In the genomic region with DNA sequence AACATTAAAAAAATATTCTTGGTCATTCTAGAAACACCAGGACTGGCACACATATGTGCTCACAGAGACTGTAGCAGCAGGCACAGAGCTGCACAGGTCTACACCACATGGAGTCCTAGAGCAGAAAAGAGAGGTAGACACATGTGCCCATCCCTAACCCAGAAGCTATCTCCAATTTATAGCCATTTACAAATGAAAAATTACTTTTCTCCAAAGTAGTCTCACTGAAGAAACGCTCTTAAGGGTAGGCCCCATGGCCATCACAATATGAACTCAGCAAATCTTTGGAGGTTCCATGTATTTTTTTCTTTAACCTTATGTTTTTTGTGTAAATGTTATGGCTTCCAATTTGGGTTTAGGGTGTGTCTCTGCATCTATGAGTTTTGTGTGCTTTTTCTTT, we compare ENCODE assay signal across 11 mouse cellular contexts. TPM values are rescaled to one million over a fixed set of nuclear protein-coding genes. Genes with fewer than 3 reads are reported as not detected.
A peak's percentile ranks its signal among the peaks of the same experiment; 100 is the strongest.
DNase-seq lines count a peak whose midpoint lies in the region; ATAC-seq and TF ChIP-seq lines count a peak whose summit lies in the region.
"Had no signal": no experiment of that assay in that cellular context is flagged by ENCODE, and none has a peak within 500 bp of the region (broad histone marks: within the 10 kb centered on the region; RNA-seq: fewer than 3 reads in every experiment).

No protein-coding gene starts in this region.

- TF ChIP-seq EP300 in liver, embryonic 14.5 days (IDR thresholded peaks at IDR 0.05; ENCODE audit: low read depth), result no peak

- peak overlapping the region; percentile 35 for H3K4me2 ChIP-seq in heart, embryonic 16.5 days (ENCODE audit: low read depth, low read length)
- 0 out of 2 replicates have a peak overlapping the region, but pooled peaks have one; percentile 12 for H3K4me2 ChIP-seq in lung, embryonic 15.5 days
- H3K4me2 ChIP-seq in liver, embryonic 14.5 days (ENCODE audit: low read depth), result peak overlapping the region; percentile 23; the same call in 1 of the 2 replicates

- H3K27ac ChIP-seq in heart, embryonic 16.5 days (ENCODE audit: low read length), result no peak overlapping the region
- H3K27ac ChIP-seq in heart, embryonic 10.5 days, result no peak overlapping the region
- no peak overlapping the region for H3K27ac ChIP-seq in lung, embryonic 15.5 days
- H3K27ac ChIP-seq in embryonic facial prominence, embryonic 10.5 days (replicated peaks), result no peak overlapping the region
- no peak overlapping the region for H3K27ac ChIP-seq in liver, embryonic 14.5 days
- H3K27ac ChIP-seq: stomach, embryonic 15.5 days had no signal

- peak overlapping the region; percentile 22; the same call in 1 of the 2 replicates for H3K9ac ChIP-seq in heart, embryonic 16.5 days (ENCODE audit: low read length)
- H3K9ac ChIP-seq in lung, embryonic 15.5 days, result no peak overlapping the region
- H3K9ac ChIP-seq in liver, embryonic 14.5 days (replicated peaks), result no peak overlapping the region
- H3K9ac ChIP-seq: stomach, embryonic 15.5 days had no signal

- TF ChIP-seq CTCF in liver, embryonic 14.5 days (IDR thresholded peaks at IDR 0.05; ENCODE audit: low read depth), result no peak

- no peak for ATAC-seq in heart, embryonic 16.5 days (replicated peaks; ENCODE audit: extremely low read depth, insufficient read depth, low FRiP score)
- no peak for ATAC-seq in lung, embryonic 15.5 days (ENCODE audit: borderline replicate concordance, extremely low read depth, low FRiP score, low TSS enrichment)
- ATAC-seq in liver, embryonic 14.5 days (ENCODE audit: insufficient read depth), result no peak

- no peak overlapping the region for H3K4me3 ChIP-seq in heart, embryonic 16.5 days (ENCODE audit: low read length)
- H3K4me3 ChIP-seq in heart, embryonic 10.5 days, result no peak overlapping the region; the same call in 1 of the 2 replicates
- no peak overlapping the region for H3K4me3 ChIP-seq in lung, embryonic 15.5 days
- 0 out of 2 replicates have a peak overlapping the region, but pooled peaks have one; percentile 80 for H3K4me3 ChIP-seq in embryonic facial prominence, embryonic 10.5 days
- H3K4me3 ChIP-seq in liver, embryonic 14.5 days (ENCODE audit: insufficient read depth in 1 of 2, low read depth in 2 of 2, low read length in 2 of 2), result no peak overlapping the region

- no peaks in the 10 kb centered on the region for H3K9me3 ChIP-seq in heart, embryonic 16.5 days (replicated peaks; ENCODE audit: control insufficient read depth, low read length)
- H3K9me3 ChIP-seq in heart, embryonic 10.5 days, result no peaks in the 10 kb centered on the region
- no peaks in the 10 kb centered on the region for H3K9me3 ChIP-seq in lung, embryonic 15.5 days
- no peaks in the 10 kb centered on the region for H3K9me3 ChIP-seq in embryonic facial prominence, embryonic 10.5 days
- H3K9me3 ChIP-seq in liver, embryonic 14.5 days (ENCODE audit: control insufficient read depth, low read length), result no peaks in the 10 kb centered on the region
- H3K9me3 ChIP-seq: stomach, embryonic 15.5 days had no signal

- H3K27me3 ChIP-seq in heart, embryonic 16.5 days (ENCODE audit: control insufficient read depth, insufficient read depth, low read length), result no peaks in the 10 kb centered on the region
- no peaks in the 10 kb centered on the region for H3K27me3 ChIP-seq in heart, embryonic 10.5 days (ENCODE audit: insufficient read depth, poor library complexity, severe bottlenecking)
- H3K27me3 ChIP-seq in lung, embryonic 15.5 days, result no peaks in the 10 kb centered on the region
- no peaks in the 10 kb centered on the region for H3K27me3 ChIP-seq in embryonic facial prominence, embryonic 10.5 days (replicated peaks; ENCODE audit: low read depth, poor library complexity, severe bottlenecking)
- no peaks in the 10 kb centered on the region for H3K27me3 ChIP-seq in liver, embryonic 14.5 days (ENCODE audit: control insufficient read depth, insufficient read depth, low read length)
- H3K27me3 ChIP-seq: stomach, embryonic 15.5 days had no signal

- peaks cover 41% of the 10 kb centered on the region for H3K4me1 ChIP-seq in heart, embryonic 16.5 days (ENCODE audit: control insufficient read depth, insufficient read depth, low read length)
- H3K4me1 ChIP-seq in heart, embryonic 10.5 days, result peaks cover 31% of the 10 kb centered on the region
- peaks cover 39% of the 10 kb centered on the region for H3K4me1 ChIP-seq in lung, embryonic 15.5 days
- H3K4me1 ChIP-seq in embryonic facial prominence, embryonic 10.5 days, result peaks cover 40% of the 10 kb centered on the region
- peaks cover 13 to 15% of the 10 kb centered on the region in 2 experiments for H3K4me1 ChIP-seq in liver, embryonic 14.5 days (replicated peaks; ENCODE audit: control insufficient read depth in 2 of 2, insufficient read depth in 2 of 2, low read length in 1 of 2)

- 89% methylated on average over 1 of the region's 1 CpGs for WGBS in heart, embryonic 16.5 days
- WGBS in heart, embryonic 10.5 days, result 96% methylated on average over 1 of the region's 1 CpGs
- 74% methylated on average over 1 of the region's 1 CpGs for WGBS in lung, embryonic 15.5 days
- 85% methylated on average over 1 of the region's 1 CpGs for WGBS in embryonic facial prominence, embryonic 10.5 days
- WGBS in liver, embryonic 14.5 days (ENCODE audit: insufficient replicate concordance), result 71% methylated on average over 1 of the region's 1 CpGs

- H3K36me3 ChIP-seq in heart, embryonic 16.5 days (ENCODE audit: control insufficient read depth, insufficient read depth), result no peaks in the 10 kb centered on the region
- H3K36me3 ChIP-seq in heart, embryonic 10.5 days, result no peaks in the 10 kb centered on the region
- H3K36me3 ChIP-seq in lung, embryonic 15.5 days, result no peaks in the 10 kb centered on the region
- H3K36me3 ChIP-seq in embryonic facial prominence, embryonic 10.5 days (replicated peaks), result 0 out of 2 replicates have a peak, but pooled peaks cover 4% of the 10 kb centered on the region
- no peaks in the 10 kb centered on the region for H3K36me3 ChIP-seq in liver, embryonic 14.5 days (replicated peaks; ENCODE audit: control insufficient read depth, insufficient read depth, low read depth)
- H3K36me3 ChIP-seq: stomach, embryonic 15.5 days had no signal

- no peak for DNase-seq in heart, embryonic 10.5 days (ENCODE audit: low spot score)
- no peak for DNase-seq in lung, postnatal 10 days
- DNase-seq in embryonic facial prominence, embryonic 10.5 days (ENCODE audit: low spot score), result no peak
- no peak for DNase-seq in liver, embryonic 14.5 days (ENCODE audit: low read depth in 3 of 3, low spot score in 3 of 3)
- no peak for DNase-seq in left cerebral cortex, adult 8-10 months (ENCODE audit: low spot score in 2 of 2)
- DNase-seq: cerebellum, postnatal 10 days; kidney, adult 8-10 months; retina, postnatal 1 day had no signal

RNA-seq across cellular contexts. Expression of a gene that starts 1.8 kb away (rescaled TPM):
- polyA plus RNA-seq in heart, embryonic 16.5 days (2015; fragmentation: Nextera tagmentation; extraction: Ambion mirVana), result 54.1 and 54.6 TPM in 2 replicates
- polyA plus RNA-seq in heart, embryonic 10.5 days (2016; fragmentation: Nextera tagmentation; extraction: Ambion mirVana), result 56.9 and 62.4 TPM in 2 replicates
- polyA plus RNA-seq in lung, embryonic 15.5 days (2015; fragmentation: Nextera tagmentation; extraction: Ambion mirVana), result 53.9 and 59.9 TPM in 2 replicates
- polyA plus RNA-seq in embryonic facial prominence, embryonic 10.5 days (2016; fragmentation: Nextera tagmentation; extraction: Ambion mirVana), result 61.3 and 61.7 TPM in 2 replicates
- 8.3 and 9.5 TPM in 2 replicates for polyA plus RNA-seq in liver, embryonic 14.5 days (2012; rRNA removed)
- 9.6 and 12.0 TPM in 2 replicates for polyA plus RNA-seq in liver, embryonic 14.5 days (2014; fragmentation: Nextera tagmentation; extraction: Ambion mirVana)
- 10 to 100 TPM; 69.0 to 74.4 (median 70.9) TPM for total RNA-seq in left cerebral cortex, adult 8-10 months (2022)

RNA-seq across cellular contexts. Expression of a gene that starts 2.4 kb away (rescaled TPM):
- polyA plus RNA-seq in heart, embryonic 16.5 days (2015; fragmentation: Nextera tagmentation; extraction: Ambion mirVana), result 12.8 and 14.8 TPM in 2 replicates
- polyA plus RNA-seq in heart, embryonic 10.5 days (2016; fragmentation: Nextera tagmentation; extraction: Ambion mirVana), result 10.0 and 10.3 TPM in 2 replicates
- 22.1 and 28.7 TPM in 2 replicates for polyA plus RNA-seq in lung, embryonic 15.5 days (2015; fragmentation: Nextera tagmentation; extraction: Ambion mirVana)
- 7.3 and 7.5 TPM in 2 replicates for polyA plus RNA-seq in embryonic facial prominence, embryonic 10.5 days (2016; fragmentation: Nextera tagmentation; extraction: Ambion mirVana)
- polyA plus RNA-seq in liver, embryonic 14.5 days (2012; rRNA removed), result 1.5 and 1.8 TPM in 2 replicates
- polyA plus RNA-seq in liver, embryonic 14.5 days (2014; fragmentation: Nextera tagmentation; extraction: Ambion mirVana), result 2.3 and 2.7 TPM in 2 replicates
- total RNA-seq in left cerebral cortex, adult 8-10 months (2022), result 10 to 100 TPM; 34.6 to 40.8 (median 36.7) TPM
